Mouse (Mus musculus) heart, adult 9 months (tissue): Measurements from ENCODE around the gene Olfr281.
"Not testable (repeated sequence)": the region's sequence is repeated elsewhere in the genome, so short reads cannot be mapped to it uniquely, and the experiment has no call there.

Experiments used
- DNase-seq, 2 experiments: peaks; one replicate each; pipeline ENCODE4 v3.0.0; 2022; ENCODE audit warnings: low spot score in 2 of 2

The Olfr281 gene

DNA sequence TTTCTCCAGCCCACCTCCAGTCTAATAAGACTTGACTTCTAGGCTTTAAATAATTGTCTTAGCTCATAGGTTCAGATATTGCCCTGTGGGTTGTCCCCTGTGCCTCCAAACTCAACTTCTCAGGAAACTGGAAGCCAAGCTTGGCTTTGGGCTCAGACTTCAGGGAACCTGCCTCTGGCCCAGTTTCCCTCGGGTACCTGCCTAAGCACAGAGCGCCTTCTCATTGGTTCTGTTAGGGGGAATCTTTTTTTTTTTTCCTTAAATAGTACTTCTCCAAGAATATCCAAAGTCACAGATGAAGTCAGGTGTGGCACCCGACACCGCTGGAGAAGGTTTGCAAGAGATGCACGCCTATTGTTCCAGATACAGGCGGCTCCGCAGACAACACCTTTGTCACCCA lies at the start of gene Olfr281:
Olfr281 (plus strand) TSS at position 301 of the 400 bp plus-strand sequence.
- no peak for DNase-seq

DNA sequence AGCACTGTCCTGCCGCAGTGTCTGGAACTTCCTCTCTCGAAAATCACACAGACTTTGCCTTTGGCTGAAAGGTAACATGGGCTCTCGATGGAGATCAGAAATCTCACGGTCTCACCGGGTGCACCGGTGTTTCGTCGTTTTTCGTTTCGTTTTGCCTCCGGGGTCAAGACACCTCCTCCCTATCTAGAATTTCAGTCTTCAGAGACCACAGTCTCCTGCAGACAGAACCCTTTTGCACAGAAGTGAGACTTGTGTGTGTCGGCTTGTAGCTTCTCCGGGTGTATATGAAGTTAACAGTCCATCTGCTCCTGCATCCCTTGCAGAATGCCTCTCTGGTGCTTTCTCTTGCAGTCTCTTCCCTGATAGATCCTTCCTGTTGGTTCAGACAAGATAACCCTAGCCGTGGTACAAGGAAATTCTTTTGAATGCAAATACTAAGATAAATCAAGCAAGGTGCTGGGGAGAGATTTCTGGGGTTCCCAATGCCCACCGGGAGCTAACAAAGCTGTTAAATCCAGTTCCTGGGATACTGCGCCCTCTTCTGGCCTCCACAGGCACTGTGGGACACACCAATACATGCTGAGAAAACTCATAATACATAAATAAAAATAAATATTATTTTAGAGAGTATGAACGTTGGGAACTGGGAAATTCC lies 43.9 kb upstream of the Olfr281 start:
- no peak for DNase-seq

DNA sequence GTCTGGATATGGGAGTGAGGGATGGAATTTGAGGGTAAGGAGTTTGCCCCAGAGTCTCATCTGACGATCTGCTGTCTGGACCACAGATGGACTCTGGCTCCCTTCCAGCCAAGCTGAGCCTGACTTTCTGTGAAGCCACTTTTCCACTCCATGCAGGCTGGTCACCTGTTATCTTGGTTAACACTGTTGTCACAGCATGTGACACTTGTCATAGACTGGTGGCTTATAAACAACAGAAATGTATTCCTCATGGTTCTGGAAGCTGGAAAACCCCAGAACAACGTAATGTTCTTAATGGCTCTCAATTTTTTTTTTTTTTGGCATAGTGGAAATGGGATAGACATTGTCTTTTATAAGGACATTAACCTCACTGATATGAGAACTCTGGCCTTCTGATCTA lies 42.8 kb upstream of the Olfr281 start:
- DNase-seq = no peak

DNA sequence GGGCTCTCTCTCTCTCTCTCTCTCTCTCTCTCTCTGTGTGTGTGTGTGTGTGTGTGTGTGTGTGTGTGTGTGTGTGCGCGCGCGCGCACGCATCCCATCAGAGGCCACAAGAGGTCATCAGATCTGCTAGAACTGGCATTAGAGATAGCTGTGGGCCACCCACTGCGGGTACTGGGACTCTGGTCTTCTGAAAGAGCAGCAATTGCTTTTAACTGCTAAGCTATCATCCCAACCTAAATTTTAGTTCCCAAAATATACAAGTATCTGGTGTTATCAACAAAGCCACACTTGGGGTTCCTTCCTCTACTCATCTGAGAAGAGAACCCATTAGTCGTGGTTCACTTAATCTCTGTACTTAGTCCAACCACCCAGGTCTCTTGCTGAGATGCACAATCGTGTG lies 42.1 kb upstream of the Olfr281 start:
- no peak for DNase-seq

DNA sequence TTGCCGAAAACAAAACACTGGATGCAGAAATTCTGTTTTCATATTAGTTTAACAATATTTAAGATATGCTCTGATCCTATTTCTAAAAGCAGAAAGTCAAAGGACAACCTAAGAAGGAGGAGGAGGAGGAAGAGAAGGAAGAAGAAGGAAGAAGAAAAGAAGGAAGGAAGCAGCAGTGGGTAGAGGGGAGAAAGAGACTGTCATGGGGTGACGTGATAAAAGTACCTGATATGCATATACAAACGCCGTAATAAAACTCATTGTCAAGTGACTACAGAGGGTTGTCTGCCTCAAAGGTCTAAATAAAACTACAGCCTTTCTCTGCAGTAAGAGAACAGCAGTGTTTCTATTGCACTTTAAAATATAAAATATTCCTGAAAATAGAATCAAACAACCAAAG lies 36.4 kb upstream of the Olfr281 start:
- no peak for DNase-seq

DNA sequence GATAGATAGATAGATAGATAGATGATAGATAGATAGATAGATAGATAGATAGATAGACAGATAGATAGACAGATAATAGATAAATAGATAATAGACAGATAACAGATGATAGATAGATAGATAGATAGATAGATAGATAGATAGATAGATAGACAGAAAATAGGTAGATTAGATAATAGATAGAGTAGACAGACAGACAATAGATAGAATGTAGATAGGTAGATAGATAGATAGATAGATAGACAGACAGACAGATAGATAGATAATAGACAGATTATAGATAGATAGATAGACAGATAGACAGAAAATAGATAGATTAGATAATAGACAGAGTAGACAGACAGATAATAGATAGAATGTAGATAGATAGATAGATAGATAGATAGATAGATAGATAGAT lies 35.6 kb upstream of the Olfr281 start:
- DNase-seq = not testable (repeated sequence)

DNA sequence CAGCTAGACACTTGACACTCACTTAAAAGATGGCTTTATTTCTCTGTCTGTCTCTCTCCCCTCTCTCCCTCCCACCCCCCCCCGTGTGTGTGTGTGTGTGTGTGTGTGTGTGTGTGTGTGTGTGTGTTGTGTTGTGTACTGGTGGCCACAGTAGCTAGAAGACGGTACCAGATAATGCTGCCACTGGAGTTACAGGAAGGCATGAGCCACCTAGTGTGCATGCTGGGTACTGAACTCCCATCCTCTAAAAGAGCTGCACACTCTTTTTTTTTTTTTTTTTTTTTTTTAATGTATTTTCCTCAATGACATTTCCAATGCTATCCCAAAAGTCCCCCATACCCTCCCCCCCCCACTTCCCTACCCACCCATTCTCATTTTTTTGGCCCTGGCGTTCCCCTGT lies 35.1 kb upstream of the Olfr281 start:
- DNase-seq = not testable (repeated sequence)

DNA sequence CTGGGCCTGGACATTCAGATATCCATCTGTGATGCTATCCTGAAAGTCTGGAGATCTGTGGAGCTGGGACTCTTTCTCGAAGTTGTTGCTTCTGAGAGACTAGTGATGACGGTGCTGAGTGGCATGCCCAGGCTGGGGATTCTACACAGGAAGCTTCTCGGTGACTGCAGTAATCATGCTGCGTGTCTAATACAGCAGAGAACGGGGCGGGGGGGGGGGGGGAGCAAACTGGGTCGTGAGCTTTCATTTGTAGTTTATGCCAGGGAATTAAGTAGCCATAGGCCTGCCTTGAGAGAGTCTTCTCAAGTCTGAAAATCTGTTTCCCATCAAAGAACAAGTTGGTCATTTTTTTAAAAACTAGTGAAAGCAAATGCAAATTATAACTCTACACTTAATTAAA lies 34.3 kb upstream of the Olfr281 start:
- no peak for DNase-seq

DNA sequence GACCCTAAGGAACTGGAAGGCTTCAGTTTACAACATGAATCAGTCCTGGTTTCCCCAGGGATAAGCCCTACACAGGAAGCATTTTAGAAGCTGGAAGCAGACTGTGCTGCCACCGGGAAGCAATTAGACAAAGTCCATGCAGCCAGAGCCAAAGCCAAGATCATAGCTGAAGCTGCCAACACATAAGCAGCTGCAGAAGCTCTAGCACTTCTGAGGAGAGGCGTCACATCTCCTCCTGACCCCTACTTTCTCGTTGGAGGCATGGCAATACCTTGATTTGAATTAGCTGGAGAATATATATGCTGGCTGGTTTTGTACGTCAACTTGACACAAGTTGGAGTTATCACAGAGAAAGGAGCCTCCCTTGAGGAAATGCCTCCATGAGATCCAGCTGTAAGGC lies 31.5 kb upstream of the Olfr281 start:
- no peak for DNase-seq

DNA sequence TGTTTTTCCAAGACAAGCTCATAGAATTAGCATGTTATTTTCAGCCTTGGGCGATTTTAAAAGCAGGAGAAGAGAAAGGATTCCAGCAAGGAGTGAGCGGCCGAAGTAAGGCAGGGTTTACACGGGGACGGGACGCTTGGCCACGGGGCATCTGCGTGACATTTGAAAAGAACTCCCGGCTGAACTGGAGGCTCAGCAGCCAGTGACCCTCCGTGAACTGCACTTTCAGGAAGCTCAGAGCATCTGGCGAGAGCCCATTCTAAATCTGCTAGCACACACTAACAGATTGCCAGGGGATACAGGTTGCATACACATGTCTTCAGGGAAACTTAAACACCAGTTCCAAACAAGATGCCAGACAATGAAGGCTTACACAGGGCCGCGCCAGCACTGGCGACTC lies 28.1 kb upstream of the Olfr281 start:
- no peak for DNase-seq

DNA sequence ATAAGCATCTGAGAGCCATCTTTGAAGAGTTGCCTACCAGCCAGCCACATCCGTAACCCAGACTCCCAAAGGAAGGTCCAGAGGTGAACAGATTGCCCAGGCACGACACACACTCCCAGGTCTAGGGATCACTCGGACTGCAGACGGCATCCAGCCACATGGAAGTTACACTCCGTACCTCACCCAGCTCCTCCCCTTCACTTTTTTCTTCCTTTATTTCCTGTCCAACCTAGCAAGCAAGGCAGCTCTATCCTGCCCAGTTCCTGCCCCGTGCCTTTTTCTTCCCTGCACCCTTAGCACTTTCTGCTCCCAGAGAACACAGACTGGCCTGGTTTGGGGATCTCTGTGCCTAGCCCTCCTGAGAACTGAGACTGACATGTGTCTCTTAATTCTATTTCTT lies 27.6 kb upstream of the Olfr281 start:
- no peak for DNase-seq

DNA sequence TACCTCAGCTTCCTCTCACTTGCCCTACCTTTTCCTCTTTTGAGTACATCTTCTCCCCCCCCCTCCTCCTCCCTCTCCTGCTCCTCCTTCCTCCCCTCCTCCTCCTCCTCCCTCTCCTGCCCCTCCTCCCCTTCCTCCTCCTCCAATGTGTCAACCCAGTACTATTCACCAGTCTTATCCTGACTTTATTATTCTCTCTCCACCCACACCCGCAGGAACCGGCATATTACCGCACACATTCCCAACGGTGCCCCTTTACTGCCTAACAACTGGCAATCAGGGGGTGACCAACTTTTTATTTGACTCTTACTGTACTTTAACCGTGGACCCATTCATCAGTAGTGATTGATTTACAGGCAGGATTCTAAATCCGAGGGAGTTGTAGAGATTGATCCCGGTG lies 27.2 kb upstream of the Olfr281 start:
- DNase-seq = no peak

DNA sequence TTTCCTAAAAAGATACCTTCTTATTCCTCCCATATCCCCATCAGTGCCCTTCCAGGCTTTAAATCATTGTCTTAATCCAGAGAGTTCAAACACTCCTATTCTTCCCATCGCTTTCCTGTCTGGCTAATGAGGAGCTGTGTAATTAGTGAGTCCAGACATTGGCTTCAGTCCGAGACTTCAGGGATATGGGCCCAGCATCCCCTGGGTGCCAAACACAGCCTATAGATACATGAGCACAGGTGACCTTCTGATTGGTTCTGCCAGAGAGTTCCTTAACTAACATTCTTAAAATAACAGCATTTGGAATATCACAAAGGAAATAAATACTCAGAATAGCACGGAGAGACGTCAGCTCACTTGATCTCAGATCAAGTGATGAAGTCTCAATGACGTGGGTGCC lies 21.5 kb upstream of the Olfr281 start, which contains the start of gene Olfr282:
Olfr282 (plus strand) TSS at position 301 of the 400 bp plus-strand sequence.
- not testable (repeated sequence) for DNase-seq

DNA sequence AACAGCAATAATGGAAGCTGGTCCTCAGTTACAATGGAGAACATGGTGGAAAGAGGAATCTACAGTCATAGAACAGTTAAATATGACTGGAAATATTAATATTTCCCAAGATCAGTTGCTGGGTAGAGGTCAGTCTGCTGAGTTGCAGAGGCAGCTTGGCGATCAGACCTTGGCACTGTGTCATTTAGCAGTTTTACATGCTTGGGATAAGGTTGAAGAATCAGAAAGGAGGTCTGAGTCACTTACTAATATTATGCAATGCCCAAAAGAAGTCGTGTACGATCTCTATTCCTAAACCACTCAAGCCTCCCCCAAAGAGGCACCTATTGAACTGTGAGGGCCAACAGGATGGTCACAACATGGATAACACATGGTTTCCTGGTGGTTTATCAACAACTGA lies 7.8 kb upstream of the Olfr281 start:
- no peak for DNase-seq

DNA sequence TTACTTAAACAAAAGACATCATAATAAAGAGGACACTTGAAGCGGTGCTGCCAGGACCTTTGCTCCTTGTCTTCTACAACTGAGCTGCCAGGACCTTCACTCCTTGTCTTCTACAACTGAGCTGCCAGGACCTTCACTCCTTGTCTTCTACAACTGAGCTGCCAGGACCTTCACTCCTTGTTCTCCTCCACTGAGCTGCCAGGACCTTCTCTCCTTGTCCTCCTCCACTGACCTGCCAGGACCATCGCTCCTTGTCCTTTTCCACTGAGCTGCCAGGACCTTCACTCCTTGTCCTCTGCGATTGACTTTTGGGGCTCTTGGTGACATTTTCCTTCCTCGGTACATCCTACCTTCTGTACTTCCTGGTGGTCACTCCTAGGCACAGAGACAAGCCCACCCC lies 3.9 kb upstream of the Olfr281 start:
- DNase-seq = peak; percentile 11 to 23

DNA sequence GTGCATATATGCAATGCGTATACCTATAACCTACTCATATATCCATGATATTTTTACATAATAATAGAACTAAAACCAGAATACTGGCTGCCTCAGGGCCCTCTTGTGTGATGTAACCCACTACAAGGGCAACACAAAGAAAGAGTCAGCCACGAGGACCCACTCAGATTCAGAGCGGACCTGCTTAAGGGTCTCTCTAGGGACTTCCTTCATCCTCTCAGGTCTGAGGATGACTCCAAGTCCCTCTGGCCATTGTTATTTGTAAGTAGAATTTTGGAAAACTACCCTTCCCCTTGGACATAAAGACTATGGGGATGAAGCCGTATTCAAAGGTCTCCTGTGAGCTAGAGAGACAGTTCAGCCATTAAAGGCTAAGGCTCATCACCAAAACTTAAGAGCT lies 17.2 kb downstream of the Olfr281 start, which contains the start of gene OR5BS1P:
OR5BS1P (plus strand) TSS at position 301 of the 400 bp plus-strand sequence.
- DNase-seq = no peak

DNA sequence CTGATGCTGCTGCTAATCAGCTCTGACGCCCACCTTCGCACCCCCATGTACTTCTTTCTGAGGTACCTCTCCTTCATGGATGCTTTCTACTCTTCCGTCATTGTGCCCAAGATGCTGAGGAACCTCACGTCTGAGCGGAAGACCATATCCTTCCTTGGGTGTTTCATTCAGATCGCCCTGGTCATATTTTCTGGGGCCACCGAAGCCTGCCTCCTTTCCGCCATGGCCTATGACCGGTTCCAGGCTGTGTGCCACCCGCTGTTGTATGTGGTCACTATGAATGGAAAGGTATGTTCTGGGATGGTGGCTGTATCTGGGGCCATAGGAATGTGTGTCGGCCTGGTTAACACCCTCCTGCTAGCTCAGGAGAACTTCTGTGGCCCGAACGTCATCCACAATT lies 19.2 kb downstream of the Olfr281 start:
- DNase-seq = no peak

DNA sequence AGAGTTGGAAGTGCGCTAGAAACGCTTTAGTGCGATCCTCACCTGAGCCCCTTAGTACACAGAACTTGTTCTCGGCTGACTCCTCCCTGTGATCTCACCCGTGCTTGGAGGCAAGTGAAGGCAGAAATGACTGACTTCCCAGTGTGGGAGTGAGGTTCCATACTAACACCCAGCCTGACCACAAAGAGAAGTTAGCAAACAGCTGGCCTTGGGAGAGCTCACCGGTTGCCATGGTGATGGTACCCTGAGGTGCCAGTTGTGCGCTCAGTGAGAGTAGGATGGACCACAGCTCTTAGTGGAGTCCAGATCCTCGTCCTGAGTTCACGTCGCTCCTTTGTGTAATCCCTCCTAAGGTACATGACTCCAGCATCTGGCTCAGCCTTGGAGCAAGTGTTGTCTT lies 22.6 kb downstream of the Olfr281 start:
- no peak for DNase-seq

DNA sequence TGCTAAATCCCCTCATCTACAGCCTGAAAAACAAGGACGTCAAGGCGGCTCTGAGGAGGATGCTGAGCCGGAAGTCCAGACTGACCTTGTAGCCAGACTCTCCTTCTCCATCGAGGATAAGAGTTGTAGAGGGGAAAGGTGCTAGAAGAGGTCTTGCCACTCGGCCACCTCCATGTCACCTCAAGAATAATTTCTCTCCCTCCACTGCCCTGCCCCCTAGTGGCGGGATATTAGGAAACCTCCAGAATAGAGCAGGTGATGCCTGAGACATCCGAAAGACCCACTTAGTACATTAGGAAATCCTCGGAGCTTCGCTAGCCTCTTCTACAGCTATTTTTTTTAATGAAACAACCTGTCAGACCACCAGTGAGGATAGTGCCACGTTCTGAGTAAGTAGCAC lies 23.0 kb downstream of the Olfr281 start:
- peak in 1 of 2 experiments; percentile 26 for DNase-seq

DNA sequence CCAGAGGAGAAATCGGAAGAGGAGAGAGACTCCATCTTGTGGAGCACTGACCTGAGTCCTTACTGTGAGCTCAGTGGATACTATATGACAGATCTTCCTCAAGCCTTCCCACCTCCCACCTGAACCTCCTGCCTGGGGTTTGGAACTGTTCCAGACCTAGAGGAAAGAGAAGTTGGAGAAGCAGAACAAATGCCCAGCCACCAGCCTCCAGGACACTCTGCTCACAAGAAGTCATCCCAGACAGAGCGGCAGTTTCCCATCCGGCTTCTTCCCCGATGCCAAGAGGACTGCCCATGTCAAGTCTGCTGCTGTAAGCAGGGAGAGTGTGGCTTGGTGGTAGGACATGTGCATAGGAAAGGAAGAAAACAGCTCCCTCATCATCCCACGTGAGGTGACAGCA lies 23.9 kb downstream of the Olfr281 start:
- DNase-seq = no peak

DNA sequence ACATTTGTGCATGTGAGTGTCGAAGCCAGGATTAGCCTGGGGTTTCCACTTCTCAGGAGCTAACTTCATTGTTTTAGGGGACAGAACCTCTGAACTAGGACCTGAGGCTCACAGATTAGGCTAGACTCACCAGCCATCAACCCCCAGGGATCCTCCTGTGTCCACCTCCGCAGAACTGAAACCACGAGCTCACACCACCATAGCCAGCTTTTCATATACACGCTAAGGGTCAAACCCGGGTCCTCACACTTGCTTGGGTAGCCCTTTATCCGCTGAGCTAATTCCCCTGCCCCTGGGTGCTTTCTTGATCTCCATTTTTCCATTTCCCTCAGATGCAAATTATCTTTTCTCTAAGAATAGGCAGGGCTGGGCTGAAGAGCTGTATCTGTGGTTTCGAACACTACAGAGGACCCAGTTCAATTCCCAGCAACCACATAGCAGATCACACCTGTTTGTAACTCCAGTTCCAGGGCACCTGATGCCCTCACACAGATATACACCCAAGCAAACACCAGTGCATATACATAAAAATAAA lies 27.2 kb downstream of the Olfr281 start:
- no peak for DNase-seq

DNA sequence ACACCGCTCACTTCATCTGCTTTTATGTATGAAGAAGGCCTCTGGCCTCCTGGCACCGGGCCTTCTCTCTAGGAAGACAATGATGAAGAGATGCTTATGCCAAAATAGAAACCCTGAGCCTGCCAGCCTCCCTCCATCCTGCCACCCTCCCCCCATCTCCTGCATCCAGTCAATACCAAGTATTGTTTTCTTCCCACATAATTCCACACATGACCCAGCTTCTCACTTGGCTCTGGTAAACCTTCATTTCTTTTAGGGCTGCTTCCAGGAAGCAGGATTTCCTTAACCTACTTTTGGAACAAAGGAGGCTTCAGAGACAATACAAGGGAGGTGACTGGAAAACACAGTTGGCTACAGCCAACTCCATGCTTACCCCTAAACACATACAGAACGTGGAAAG lies 30.3 kb downstream of the Olfr281 start, which contains the start of gene Lalba:
Lalba (minus strand) TSS at position 21 of the 400 bp plus-strand sequence.
- peak; percentile 40 to 69 for DNase-seq
